Mouse (Mus musculus) CD4-positive, CD25-positive, alpha-beta regulatory T cell, adult 2 months (primary cell): ENCODE measurements around the gene Jup.

Experiments
- DNase-seq: peaks from one replicate; pipeline ENCODE4 v3.0.0-alpha.2; 2012; ENCODE audit warnings: low read depth, low spot score

Gene Jup

GRCm38 (mm10) chr11:100408076-100408834 is 10.7 kb upstream of the Jup start:
- peak; percentile 73 for DNase-seq

GRCm38 (mm10) chr11:100406995-100407705 is 9.6 kb upstream of the Jup start:
- no peak for DNase-seq

- DNase-seq = no peak
Observed at GRCm38 (mm10) chr11:100406273-100406672, 8.7 kb upstream of the Jup start.

GRCm38 (mm10) chr11:100404456-100405074 is 7.0 kb upstream of the Jup start:
- no peak for DNase-seq

GRCm38 (mm10) chr11:100403445-100404134 is 6.0 kb upstream of the Jup start:
- no peak for DNase-seq

- no peak for DNase-seq
Observed at GRCm38 (mm10) chr11:100402682-100403081, 5.1 kb upstream of the Jup start.

GRCm38 (mm10) chr11:100402240-100402639 is 4.7 kb upstream of the Jup start:
- DNase-seq = no peak

GRCm38 (mm10) chr11:100400842-100401241 is 3.3 kb upstream of the Jup start:
- DNase-seq = no peak

- DNase-seq = no peak
Observed at GRCm38 (mm10) chr11:100399727-100400538, 2.4 kb upstream of the Jup start.

GRCm38 (mm10) chr11:100399320-100399719 is 1.8 kb upstream of the Jup start:
- peak; percentile 56 for DNase-seq

- no peak for DNase-seq
Observed at GRCm38 (mm10) chr11:100398517-100398916, 954 bp upstream of the Jup start.

- peak; percentile 62 for DNase-seq
Observed at GRCm38 (mm10) chr11:100396886-100397599, 520 bp downstream of the Jup start.

- DNase-seq = no peak
Observed at GRCm38 (mm10) chr11:100395861-100396631, 1.5 kb downstream of the Jup start.

- DNase-seq = no peak
Observed at GRCm38 (mm10) chr11:100395200-100395599, 2.4 kb downstream of the Jup start.

- DNase-seq = no peak
Observed at GRCm38 (mm10) chr11:100394353-100395074, 3.0 kb downstream of the Jup start.

- DNase-seq = no peak
Observed at GRCm38 (mm10) chr11:100393733-100394132, 3.8 kb downstream of the Jup start.

- no peak for DNase-seq
Observed at GRCm38 (mm10) chr11:100392958-100393357, 4.6 kb downstream of the Jup start.

GRCm38 (mm10) chr11:100391884-100392345 is 5.6 kb downstream of the Jup start:
- no peak for DNase-seq
